Mouse (Mus musculus): Measurements from ENCODE around the gene Tbc1d30.

The Tbc1d30 gene

DNA sequence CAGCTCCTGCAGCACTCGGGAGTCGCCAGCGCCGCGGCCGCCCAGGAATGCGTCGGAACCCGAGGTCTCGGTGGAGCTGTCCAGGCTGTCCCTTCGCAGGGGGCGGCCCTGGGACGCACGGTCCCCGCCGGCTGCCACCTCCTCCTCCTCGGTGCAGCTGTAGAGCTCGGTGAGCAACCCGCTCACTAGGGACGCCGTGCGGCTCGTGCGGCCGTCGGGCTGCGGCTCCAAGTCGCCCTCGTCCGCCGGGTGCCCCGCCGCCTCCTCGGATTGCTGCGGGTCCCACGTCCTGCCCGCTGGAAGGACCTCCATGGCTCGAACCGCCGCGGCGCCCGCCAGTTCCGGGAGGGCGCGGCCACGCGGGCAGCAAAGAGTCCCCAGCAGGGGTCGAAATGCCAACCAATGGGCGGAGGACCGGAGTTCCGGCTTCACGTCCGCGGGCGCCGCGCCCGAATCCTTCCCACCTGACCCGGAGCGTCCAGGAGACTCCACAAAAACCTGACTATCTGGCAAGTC, at the start of gene Tbc1d30:
TSS of gene Tbc1d30 (minus strand) at position 213 of the 516 bp plus-strand sequence.
- no peak for DNase-seq (ENCODE audit: low spot score)

DNA sequence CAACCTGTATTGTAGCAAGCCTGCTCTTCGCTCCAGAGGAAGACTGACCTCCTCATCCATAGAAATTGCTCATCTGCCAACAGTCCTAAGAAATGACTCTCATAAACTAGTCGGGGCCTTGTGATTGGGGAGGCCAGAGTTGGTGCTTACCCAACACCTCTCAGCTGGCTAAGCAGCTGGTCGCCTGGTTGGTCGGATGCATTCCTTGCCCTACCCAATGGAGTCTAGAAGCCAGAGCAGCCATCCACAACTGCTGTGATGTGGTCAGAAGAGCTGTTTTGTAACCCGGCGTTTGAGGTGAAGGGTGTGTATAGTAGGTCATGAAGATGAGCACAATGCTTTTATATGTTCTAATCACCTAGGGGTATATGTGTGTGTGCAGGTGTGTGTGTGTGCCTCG, 47.5 kb upstream of the Tbc1d30 start:
- DNase-seq (ENCODE audit: low spot score): no peak

DNA sequence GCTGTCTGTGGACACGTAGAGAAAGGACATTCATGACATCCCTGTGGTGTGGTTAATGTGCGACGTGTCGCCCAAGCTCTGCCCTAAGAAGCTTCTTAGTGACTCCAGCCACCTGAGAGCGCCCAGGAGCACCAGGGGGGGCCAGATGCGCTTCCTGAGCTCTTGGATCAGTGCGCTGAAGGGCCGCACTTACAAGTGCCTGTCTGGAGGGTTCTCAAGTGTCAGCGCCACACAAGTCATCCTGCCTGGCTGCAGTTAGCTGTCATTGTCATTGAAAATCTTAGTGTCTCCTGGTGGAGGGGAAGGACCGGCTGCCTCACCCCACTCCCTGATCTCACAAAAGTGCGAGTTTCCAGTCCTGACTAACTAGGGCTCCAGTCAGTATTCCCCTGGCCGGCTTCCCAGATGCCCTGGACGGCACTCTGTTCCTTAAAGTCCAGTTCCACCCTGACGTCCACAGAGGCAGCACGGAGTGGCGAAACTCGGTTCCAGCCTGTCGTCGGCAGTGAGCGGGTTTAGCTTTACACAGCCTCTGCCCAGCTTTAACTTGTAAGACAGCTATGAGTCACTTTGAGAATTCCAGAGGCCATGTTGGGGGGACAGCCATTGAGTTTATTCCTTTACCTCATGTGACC, 44.6 kb upstream of the Tbc1d30 start:
- DNase-seq (ENCODE audit: low spot score): no peak

DNA sequence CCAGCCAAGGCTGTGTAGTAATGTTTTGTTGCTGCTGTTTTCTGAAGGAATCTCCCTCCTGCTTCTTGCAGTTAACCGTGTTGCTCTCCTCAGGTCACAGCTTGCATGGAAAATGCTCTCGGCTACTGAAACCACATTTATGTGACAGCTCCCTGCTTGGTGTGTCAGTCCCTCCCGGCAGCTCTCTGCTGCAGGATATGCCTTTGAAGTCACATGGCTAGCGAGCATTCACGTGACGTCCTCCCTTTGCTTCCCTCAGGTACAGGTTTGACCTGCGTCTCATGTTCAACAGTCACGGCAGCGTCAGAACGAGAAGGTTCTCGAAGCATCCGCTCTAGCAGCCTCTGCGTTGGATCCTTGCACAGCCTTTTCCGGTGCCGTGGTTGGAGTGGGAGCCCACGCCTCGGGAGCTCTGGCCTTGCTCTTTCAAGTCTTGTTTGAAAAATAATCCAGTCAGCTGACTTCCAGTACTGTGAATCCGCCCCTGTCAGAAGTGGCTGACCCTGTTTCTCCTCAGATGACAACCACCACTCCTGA, 43.8 kb upstream of the Tbc1d30 start:
- no peak for DNase-seq (ENCODE audit: low spot score)

DNA sequence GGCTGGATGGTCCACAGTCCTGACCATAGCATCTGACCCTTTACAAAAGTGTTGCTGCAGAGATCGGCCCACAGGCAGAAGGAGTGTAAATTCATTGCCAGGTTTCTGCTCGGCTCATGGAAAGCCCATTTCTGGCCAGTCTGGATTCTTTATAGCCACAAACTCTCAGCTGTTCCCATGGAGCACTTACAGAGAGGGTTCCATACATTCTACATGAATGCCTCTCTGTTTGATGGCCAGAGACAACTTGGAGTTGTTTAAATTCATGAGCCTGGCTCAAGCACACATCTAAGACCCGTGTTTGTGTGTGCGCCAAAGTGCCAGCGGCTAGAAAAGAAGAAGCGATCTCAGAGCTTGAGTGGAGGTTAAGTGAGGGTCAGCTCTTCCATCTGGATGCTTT, 43.2 kb upstream of the Tbc1d30 start:
- DNase-seq (ENCODE audit: low spot score): no peak

DNA sequence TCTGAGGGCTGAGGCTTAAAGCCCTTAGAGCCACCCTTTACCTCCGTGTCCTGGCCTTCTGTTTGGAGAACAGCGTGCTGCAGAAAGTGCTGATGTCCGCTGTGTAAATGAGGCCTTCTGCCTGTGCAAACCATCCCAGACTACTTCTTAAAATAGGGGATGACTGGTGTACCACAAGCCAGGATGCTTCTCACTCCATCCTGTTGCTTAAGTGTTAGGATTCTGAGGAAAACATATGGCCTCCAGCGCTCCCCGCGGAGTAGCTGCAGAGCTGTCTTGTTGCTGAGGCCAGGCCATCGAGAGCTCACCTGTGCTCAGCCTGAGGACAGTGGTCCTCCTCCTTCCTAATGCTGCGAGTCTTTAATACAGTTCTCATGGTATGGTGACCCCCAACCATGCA, 40.8 kb upstream of the Tbc1d30 start:
- DNase-seq (ENCODE audit: low spot score): no peak

DNA sequence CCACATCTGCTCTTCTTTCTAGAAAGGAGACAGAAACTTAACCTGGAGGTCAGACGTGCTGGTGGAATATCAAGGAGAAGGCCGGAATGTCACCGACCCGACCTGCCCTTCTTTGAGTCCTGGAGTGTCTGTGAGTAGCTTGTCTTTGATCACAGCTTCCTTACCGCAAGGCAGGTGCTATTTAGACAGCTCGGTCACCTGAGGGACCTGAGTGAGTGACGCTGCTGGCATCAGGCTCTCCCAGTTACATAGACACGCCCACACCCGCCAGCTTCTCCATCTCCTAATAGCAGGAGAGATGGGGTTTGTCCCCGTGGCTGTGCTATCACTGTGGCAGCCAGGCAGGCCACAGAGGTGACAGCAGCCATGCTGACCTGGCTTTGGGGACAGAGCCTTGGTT, 39.5 kb upstream of the Tbc1d30 start:
- DNase-seq (ENCODE audit: low spot score): no peak

DNA sequence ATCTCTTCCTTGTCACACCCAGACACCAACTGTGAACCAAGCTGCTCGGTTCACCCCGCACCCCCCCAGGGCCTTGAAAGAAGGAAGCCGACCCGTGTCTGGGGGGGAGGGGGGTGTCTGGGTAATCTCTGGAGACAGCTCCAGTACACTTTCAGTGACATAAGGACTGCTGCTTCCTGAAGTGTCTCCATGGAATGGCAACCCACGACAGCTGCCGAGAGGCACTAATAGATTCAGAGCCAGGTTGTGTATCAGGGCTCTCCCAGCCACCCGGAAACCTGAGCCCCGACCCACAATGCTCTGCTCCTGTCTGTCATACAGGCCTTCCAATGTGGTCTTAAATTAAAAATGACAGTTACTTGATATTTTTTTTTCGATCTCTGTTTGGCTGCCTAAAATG, 35.3 kb upstream of the Tbc1d30 start:
- DNase-seq (ENCODE audit: low spot score): no peak

DNA sequence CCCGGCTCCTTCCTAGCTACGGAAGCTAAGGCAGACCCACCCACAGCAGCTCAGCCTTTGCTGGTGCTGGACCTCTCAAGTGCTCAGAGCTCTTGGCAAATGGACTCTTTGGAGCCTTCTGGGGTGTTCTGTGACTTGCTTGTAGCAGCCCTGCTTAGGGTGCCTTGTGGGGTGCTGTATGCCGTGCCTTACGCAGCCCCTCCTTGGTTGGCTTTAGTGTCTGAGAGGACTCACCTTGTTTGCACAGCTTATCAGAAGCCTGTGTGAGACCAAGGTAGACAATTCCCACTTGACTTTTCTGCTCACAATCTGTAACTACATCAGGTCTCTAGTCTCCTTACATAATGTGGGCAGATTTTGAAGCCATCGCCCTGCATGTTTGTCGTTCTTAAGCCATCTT, 34.6 kb upstream of the Tbc1d30 start:
- no peak for DNase-seq (ENCODE audit: low spot score)

DNA sequence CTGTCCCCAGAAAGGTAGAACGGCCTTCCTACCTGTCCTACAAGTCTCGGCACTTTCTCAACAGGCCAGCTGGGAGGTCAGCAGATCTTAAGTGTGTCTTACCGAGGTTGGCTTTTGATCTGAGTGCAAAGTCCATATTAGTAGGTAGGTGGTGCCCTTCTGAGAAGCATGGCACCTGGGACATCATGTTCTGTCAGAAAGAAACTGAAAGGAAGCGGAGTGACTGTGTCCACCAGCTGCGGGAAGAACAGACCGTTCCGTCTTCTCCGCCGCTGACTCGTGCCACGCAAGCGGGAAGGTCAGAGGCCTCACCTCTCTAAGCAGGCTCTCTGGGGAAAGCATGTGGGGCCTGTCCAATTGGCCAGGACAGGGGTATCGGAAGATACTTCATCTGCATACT, 33.6 kb upstream of the Tbc1d30 start:
- DNase-seq (ENCODE audit: low spot score): no peak

DNA sequence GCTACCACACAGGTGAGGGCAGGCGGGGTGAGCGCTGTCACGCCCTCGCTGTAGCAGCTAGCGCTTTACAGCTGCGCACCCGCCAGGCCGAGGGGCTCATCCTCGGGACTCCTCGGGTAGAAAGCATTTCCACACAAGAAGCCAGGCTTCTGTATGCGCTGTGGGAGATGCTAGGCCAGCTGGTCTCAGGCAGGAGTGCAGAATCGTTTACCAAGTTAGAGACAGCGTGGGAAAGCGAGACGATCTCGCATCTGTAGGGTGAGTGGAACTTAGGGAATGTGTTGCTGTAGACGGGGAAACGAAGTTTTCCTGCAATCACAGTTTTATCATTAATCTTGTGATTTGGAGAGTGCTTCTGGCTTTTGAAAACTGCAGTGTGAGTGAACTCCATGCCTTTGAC, 30.2 kb upstream of the Tbc1d30 start:
- no peak for DNase-seq (ENCODE audit: low spot score)

DNA sequence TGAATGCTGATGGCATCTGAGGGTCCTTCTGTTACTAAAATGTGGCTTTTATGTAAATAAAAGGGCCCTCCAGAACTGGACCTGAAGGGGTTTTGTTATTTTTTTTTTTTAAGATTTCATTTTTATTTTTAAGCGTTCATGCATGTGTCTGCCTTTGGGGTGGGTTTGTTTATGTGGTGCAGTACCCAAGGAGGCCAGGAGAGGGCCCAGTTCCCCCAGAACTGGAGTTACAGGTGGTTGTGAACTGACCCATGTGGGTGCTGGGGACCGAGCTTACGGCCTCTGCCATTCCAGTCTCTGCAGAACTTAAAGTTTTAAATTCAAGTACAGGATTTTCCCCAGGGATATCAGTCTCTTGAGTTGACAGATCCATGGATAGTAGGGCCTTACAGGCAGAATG, 28.3 kb upstream of the Tbc1d30 start:
- DNase-seq (ENCODE audit: low spot score): no peak

DNA sequence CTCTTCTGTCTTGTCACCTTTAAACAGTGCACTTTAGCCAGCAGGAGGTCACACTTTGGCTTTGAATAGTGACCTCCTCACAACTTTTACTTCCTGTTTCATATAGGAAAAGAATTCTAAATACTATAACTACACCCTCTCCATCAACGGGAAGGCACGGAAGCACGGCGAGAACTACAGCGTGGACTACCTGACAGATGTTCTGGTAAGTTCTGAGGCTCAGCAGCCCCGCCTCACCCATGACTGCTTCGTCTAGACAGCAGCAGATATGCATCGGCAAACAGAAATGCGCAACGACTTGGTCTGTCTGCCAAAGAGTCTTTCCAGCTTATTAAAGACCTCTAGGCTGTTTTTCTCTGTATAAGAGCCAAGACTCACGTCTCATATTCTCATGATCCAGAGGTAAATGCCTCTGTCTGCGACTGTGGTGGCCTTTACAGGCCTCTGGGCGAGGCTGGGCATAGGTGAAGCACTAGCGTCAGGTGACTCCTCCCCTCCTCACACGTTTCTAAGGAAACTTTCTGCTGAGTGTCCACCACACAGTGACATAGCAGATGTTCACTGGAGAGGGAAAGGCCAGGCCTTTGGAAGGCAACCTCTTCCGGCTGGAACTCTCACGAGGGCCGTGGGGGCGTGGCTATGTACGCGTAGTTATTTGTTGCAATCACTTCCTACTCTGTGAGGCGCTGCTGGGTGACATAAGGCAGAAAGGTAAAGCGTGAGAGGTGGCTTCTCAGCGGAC, 25.6 kb upstream of the Tbc1d30 start:
- DNase-seq (ENCODE audit: low spot score): no peak

DNA sequence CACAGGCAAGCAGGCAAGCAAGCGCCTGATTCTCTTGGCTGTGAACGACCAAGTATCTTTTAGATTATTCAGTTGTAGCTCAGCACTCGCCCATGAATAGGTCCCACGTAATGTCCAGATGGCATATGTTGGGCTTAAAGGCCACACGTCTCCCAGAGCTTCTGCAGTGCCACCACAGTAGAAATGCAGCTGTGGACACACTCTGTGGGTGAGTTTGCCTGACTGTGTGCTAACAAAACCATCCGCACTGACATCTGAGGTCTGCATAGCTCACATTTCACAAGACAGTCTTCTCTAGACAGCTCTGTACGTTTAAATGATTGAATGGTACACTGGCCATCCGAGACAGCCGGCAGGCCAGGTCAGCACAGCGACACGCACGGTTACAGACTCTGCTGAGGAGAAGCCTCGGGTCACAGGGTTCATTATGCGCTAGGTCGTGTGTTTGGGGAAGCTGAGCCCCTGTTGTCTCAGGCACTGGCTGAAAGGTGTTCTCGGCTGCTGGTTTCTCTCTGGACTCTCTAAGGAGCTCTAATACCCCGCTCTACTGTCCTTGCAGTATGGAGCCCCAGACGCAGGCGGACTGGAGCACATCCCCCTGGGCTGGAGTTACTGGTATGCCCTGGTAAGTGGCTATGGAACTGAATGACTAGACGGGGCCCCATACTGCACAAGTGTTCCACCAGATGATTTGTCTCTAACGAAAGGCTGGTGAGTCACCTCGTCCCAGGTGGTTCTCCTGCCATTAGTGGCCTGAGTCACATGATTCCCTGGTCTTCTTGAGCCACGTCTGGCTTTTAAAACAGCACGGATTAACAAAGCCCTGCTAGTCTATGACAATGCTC, 24.8 kb upstream of the Tbc1d30 start:
- no peak for DNase-seq (ENCODE audit: low spot score)

DNA sequence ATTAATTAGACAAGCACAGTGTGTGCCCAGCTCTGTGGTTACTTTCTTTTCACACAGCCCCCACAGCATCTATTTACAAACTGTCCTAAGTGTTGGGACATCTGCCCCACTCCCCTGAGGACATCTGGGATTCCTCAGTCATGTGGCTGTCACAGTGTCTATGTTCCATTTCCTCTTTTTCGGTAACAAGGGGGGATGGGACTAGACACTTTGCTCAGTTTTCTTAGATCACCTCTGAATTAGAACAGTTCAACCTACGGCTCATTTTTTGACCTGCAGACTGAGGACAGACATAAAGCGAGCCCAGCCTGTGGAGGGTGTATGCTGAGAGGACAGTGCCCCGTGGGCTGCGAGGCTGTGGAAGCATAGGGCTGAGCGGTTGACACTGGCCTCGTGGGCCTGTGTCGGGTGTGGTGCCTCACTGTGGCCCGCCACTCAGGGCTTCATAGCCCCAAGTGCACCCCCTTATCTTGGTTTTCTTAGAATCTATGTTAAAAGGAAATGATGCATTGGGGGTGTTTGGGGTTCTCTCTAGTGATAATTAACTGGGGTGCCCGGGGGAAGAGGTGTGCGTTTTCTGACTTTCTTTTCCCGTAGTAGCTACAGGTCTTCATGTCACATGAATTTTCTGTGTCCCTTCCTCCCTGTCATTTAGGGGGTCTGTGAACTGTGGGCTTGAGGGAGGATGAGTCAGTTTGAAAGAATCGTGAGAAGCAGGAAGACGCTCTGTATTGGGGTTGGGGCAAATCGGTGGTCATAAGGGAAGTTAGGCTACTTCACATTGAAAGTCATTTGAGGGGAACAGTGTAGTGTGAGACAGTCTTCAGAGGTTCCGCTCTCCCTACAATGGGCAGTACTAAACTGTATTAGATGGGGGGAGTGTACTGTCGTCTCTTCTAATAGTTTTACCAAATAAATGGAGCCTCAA, 23.9 kb upstream of the Tbc1d30 start:
- no peak for DNase-seq (ENCODE audit: low spot score)

DNA sequence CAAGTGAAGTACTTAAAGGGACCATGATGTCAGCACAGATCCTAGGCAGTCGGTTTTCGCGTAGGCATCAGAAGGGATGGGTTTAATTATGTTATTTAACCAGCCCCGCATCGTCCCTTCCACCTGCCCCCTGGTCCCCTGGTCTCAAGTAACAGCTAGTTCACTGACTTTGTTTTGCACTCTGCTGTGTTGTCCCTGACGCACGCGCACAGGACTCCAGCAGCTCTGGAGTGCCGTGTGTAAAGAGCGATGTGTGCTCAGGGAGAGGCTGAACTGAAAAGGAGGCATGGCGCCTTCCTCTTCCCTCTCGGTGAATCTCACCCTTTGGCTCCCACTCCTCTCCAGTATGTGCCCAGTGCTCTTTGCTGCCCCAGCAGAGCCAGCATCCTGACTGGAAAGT, 22.9 kb upstream of the Tbc1d30 start:
- no peak for DNase-seq (ENCODE audit: low spot score)

DNA sequence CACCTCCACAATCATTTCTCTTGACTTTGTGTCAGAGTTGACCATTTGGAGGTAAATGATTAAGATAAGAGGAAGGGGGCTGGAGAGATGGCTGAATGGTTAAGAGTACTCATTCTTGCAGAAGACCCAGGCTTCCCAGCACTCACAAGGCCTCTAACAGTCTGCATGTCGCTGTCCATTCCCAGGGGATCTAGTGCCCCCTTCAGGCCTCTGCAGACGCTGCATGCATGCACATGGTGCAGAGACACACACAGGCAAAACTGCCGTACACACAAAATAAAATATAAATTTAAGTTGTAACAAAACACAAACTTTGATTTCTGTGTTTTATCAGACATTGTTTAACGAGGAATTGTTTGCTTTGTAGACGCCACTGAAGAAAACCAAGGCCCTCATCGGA, 19.7 kb upstream of the Tbc1d30 start:
- DNase-seq (ENCODE audit: low spot score): no peak

DNA sequence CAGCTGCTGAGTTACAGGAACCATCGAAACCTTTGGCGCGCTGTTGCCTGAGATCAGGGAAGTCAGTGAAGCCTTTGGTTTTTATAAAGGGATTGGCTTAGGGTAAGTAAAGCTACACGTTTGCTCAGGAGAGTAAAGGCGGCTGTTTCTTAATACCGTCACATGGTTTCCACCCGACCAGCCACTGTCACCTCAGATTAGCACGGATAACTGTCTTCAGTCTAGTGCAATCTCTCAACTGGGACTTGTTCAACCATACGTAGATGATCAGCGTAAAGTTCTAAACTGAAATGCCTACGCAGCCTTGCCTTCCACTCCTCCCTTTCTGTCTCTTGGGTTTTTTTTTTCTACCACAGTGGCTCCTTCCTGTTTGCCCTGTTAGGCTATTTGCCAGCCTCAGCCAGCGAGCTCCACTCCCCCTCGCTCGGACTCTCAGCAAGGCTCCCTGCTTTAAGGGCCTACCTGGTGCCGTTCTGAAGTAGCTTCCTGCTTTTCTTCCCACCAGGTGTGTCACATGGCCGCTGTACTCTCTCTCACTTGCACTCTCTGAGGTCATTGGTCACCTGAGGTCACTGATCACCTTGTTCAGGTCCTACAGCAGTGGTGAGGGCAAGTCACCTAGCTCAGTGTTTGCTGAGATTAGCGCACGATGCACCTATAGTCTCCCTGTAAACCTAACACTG, 17.8 kb upstream of the Tbc1d30 start:
- DNase-seq (ENCODE audit: low spot score): no peak

DNA sequence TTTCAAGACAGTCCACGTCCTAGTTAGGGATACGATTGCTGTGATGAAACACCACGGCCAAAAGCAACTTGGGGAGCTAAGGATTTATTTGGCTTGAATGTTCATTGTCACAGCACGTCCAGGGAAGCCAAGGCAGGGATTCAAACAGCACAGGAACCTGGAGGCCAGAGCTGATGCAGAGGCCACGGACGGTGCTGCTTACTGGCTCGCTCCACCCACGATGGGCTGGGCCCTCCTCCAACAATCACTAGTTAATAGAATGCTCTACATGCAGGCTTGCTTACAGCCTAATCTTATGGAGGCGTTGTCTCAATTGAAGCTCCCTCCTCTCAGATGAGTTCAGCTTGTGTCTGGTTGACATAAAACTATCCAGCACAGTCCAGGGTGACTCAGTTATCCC, 16.7 kb upstream of the Tbc1d30 start:
- DNase-seq (ENCODE audit: low spot score): no peak

DNA sequence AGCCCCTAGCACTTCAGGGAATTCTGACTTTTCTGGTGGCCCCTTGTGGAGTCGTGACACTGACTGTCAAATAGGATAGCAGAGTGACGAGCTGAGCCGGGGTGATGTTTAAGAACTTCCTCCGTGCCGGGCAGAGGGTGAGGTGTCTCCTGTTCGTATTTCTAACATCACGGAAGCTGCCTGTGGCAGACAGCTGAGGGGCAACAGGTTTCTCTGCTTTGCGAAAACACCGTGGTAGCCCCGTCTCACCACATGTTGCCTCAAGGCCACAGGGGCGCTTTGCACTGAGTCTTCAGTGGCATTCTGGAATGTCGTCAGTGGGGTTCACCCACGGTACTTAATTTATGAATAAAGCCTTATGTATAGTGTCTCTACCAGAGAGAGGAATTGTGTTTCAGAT, 16.2 kb upstream of the Tbc1d30 start:
- DNase-seq (ENCODE audit: low spot score): no peak

DNA sequence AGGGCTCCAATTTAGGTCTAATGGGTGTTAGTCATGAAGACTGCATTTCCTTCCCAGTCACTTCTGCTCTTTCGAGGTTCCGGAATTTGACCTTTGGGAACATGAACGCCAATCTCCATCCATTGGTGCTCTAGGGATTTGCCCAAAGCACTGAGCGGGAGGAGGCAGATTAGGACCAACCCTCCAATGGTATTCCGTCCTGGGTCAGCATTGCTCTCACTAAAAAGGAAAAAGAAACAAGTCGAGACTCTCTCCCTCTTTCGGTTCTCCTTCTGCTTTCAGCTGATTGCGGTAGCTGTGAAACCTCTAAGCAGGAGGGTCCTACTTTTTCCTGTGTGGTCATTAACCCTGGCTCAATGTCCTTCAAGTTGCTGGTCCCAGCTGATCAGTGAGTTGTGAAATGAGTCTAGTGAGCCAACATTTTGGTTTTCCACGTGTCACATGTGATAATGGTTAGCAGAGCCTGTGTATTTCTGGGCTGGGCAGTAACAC, 14.7 kb upstream of the Tbc1d30 start:
- DNase-seq (ENCODE audit: low spot score): no peak

All from urinary bladder, postnatal 10 days (tissue).